Mouse (Mus musculus): ENCODE data around the gene Hhat.

The Hhat gene

GRCm38 (mm10) chr1:192647361-192647760, 123.7 kb downstream of the Hhat start:
- no peak for DNase-seq

DNA sequence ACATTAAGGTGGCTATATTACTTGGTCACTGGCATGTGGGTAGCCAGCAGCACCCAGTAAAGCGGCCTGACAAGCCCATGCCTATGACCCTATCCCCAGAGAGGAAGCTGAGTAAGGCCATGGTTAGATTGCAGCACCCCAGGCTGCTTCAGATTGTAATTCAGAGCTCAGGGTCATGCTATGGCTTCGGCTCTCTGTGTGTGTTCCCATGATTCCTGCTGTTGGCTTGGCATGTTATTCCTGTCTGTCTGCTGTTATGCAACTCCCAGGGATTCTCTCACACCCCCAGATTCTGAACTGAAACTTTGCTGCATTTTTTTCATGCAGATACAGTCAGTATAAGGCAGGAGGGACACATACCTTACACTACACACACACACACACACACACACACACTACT, 128.9 kb downstream of the Hhat start:
- peak; percentile 87 for DNase-seq

DNA sequence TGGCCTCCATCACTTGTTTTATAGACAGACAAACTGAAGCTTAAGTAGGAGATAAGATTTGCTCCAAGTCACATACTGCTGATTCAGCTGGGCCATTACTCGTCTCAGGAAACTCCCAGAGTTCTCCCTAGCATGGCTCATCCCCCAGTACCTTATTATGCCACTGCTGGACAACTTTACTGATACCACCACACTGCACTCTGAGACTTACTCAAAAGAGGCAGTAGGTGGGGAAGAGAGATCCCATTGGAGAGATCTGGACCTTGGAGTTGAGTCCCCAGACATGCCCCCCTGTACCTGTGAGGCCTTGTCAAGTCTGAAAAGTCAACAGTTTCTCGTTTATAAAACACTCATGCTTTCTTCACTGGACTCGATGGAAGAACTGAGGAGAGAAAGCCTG, 131.8 kb downstream of the Hhat start:
- DNase-seq, result peak; percentile 12

GRCm38 (mm10) chr1:192621843-192622242, 149.2 kb downstream of the Hhat start:
- peak; percentile 63 for DNase-seq

GRCm38 (mm10) chr1:192613271-192613670, 157.8 kb downstream of the Hhat start:
- no peak for DNase-seq

DNA sequence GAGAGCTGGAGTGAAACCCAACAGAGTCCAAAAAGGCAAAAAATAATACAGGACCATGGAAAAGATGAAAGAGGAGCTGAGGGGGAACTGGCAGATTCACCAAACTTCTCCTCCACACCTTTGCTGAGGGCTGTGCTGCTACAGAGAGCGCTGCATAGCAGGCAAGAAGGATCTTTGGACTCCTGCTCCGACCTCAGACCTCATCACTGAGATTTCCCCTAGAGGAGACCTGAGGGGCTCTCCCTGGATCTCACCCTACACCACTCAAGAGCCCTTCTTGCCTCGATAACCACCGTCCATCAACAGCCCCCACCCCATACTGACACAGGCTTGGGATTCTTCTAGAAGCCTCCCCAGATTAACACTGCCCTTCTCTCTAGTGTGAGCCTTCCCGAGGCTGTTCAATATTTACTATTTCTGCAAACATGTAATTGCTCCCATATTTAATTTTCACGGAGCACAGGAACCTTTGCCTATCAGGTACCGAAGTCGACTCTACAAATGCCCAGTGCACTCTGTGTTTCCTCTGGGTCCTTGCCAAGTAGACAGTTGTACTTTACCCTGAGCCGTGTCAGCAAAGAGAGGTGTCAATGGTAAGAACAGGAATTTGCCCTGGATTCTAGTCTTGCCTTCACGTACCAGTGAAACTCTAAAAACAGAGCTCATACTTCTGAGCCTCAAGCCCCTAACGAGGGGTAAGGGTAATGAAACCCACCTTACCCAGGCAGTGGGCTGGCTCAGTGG, 158.9 kb downstream of the Hhat start:
- DNase-seq, result no peak

DNA sequence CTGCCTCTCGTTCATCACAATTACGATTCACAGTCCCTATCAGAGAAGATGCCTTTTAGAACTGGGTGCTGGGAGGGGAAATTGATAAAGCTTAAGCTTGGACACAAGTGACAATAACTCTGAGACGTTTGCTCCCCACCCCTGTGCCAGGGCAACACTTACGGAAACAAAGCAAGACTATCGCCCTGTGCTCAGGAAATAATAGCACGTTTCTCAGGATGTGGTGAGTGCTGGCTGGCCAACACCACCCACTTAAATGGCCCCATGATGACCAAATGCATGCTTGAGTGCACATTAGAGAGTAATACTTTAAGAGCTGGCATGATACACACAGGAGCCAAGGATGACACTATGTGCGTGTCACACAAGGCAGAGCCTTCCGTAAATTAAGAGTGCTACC, 164.1 kb downstream of the Hhat start:
- DNase-seq, result no peak

DNA sequence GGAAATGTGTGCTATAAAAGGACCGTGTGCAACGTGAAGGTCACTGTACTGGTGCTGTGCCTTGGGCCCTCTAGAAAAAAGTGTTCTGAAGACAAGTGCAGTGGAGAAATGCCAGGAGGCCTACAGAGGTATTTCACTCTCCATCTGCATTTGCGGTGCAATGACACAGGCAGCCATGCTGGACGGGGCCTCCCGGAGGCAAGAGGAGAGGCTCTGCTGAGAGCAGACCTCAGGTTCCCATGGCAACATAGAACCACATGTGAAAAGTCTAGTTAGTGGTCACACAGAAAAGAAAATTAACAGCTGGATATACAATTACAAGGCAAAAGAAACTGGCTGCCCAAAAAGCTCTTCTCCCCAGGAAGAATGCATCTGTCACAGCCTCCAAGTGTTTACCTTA, 166.6 kb downstream of the Hhat start:
- DNase-seq, result no peak

- no peak for DNase-seq
Observed at GRCm38 (mm10) chr1:192603556-192603955, 167.5 kb downstream of the Hhat start.

- DNase-seq, result no peak
Observed at GRCm38 (mm10) chr1:192601206-192601605, 169.8 kb downstream of the Hhat start.

DNA sequence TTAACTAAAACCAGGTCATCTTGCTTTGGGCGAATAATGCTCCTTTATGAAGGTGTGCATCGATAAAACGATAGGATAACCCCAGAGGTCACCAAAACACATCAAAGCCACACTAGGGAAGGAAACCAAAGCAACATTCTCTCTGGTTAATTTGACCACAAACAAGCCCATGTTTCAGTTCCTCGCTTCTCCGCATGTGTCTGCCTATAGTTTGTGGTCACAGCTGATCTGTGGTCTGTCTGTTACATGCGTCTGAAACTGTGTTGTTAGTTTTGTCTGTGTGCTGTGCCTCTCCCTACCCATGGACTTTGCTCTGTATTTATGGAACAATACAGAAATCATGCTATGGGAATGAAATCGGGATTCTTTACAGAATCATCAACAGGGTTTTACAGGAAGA, 171.3 kb downstream of the Hhat start:
- DNase-seq, result no peak

- DNase-seq, result peak; percentile 90
Observed at GRCm38 (mm10) chr1:192598380-192598779, 172.6 kb downstream of the Hhat start.

DNA sequence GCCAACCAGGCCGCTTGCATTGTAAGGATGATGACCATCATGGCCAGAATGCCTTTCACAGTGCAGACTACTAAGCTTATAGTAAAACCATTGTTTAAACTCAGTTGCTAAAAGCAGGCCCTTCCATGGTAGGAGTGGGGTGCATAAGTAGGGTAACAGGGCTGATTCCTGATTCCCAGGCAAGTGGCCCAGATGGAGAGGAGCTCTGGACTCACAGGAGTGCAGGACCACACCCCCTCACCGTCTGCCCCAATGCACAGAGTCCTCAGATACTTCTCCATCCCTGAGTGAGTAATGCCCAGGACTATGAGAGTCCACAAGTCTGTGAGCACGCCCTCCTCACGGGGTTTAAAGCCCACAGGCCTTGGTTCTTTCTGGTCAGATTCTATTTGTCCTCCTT, 175.6 kb downstream of the Hhat start:
- DNase-seq, result no peak

DNA sequence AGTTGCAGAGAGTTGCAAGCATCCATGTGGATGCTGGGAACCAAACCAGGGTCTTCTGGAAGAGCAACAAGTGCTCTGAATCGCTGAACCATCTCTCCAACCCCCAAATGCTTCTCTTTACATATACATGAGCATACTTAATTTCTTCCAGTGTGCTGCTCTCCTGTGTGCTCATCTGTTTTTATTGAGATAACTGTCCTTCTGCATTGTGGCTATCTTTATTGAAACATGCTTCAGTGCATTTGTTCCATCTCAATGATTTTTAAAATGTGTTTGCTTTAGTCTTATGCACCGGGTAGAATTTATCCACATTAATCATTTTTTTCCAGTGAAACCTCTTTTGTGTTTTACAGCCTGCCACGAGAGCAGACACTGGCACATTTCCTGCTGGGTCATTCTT, 177.5 kb downstream of the Hhat start:
- DNase-seq, result no peak

GRCm38 (mm10) chr1:192587451-192587850, 183.6 kb downstream of the Hhat start:
- no peak for DNase-seq

- no peak for DNase-seq
Observed at GRCm38 (mm10) chr1:192585289-192585688, 185.7 kb downstream of the Hhat start.

DNA sequence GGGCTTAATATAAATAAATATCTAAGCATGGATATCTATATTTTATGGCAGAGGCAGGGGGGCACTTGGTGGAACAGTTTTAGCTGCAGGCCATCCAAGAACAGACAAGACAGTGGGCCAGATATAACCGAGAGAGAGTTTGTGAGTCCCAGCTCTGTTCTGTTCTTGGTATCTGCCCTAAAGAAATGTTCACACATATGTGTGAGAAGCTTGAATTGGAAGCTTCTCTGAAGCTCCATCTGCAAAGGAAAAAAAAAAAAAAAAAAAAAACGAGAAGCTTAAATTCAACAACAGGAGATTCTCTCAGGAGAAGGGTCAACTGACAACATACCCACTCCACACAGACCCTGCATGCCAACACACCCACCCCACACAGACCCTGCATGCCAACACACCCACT, 188.1 kb downstream of the Hhat start:
- peak; percentile 12 for DNase-seq

DNA sequence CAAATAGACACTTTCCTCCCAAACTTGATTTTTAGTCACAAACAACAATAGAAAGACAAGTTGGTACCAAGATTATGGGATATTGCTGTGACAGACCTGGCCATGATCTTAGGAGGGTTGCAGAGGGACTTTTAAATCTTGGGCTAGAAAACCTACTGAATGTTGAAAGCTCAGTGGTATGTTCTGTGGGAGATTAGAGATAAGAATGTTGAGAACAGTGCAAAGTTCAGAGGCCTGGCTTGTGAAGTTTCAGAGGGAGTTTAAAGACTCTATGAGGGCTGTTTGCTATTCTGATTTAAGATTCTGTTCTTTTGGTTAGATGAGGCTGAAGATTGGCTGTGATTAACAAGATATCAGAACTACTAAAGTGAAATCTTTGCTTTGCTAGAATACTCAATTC, 206.3 kb downstream of the Hhat start:
- DNase-seq, result no peak

GRCm38 (mm10) chr1:192559341-192559740, 211.7 kb downstream of the Hhat start:
- peak; percentile 52 for DNase-seq

GRCm38 (mm10) chr1:192557978-192558594, 212.9 kb downstream of the Hhat start:
- DNase-seq, result no peak

- DNase-seq, result no peak
Observed at GRCm38 (mm10) chr1:192555516-192555915, 215.5 kb downstream of the Hhat start.

GRCm38 (mm10) chr1:192550561-192550960, 220.5 kb downstream of the Hhat start:
- peak; percentile 53 for DNase-seq

GRCm38 (mm10) chr1:192546843-192547242, 224.2 kb downstream of the Hhat start:
- DNase-seq, result peak; percentile 73

- no peak for DNase-seq
Observed at GRCm38 (mm10) chr1:192544901-192545300, 226.1 kb downstream of the Hhat start.

GRCm38 (mm10) chr1:192544091-192544490, 226.9 kb downstream of the Hhat start:
- DNase-seq, result peak; percentile 61
